Mouse (Mus musculus): ENCODE data around the gene Auts2. TPM values are rescaled to one million over a fixed set of nuclear protein-coding genes. Genes with fewer than 3 reads are reported as not detected.

The Auts2 gene
- polyA plus RNA-seq, 1 experiment from 2014 or later, result 1.8 TPM

GRCm38 (mm10) chr5:131961859-131962258, 581.3 kb downstream of the Auts2 start:
- no peak overlapping the region for H3K4me3 ChIP-seq (ENCODE audit: low read depth, low read length)
- ATAC-seq (ENCODE audit: low read depth), result no peak
- no peak overlapping the region for H3K27ac ChIP-seq (ENCODE audit: low read length)
- no peaks in the 10 kb centered on the region for H3K4me1 ChIP-seq (ENCODE audit: control insufficient read depth, low read depth, low read length)
- H3K4me2 ChIP-seq (ENCODE audit: low read depth, low read length), result no peak overlapping the region
- 14% methylated on average over 2 of the region's 2 CpGs for WGBS (ENCODE audit: insufficient replicate concordance)
- no peaks in the 10 kb centered on the region for H3K36me3 ChIP-seq (ENCODE audit: control insufficient read depth, insufficient read depth)
- no peaks in the 10 kb centered on the region for H3K9me3 ChIP-seq (replicated peaks; ENCODE audit: control insufficient read depth, low read length)
- no peaks in the 10 kb centered on the region for H3K27me3 ChIP-seq (ENCODE audit: control insufficient read depth, insufficient read depth, low read depth, low read length)
- H3K9ac ChIP-seq (ENCODE audit: low read depth, low read length), result no peak overlapping the region

DNA sequence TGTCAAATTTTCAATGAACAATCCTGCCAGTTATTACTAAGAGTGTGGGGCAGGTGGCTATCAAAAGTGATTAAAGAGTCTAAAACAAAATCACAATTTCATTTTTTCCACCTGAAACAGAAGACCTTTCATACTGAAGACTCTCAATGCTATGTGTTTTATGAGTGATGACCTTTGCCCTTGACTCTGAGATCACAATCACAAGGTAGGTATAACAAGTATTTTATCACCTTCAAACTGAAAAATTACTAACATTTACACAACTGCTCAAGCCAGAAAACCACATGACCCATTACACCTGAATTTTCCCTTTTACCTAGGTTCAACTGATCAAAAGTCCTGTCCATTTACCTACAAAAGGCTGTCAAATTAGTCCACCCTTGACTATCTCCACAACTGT, 582.7 kb downstream of the Auts2 start:
- Histone ChIP-seq H3K9ac (ENCODE audit: low read depth, low read length) (no peak overlapping the region), H3K4me1 (ENCODE audit: control insufficient read depth, low read depth, low read length) (no peaks in the 10 kb centered on the region), H3K36me3 (ENCODE audit: control insufficient read depth, insufficient read depth) (no peaks in the 10 kb centered on the region), H3K4me3 (ENCODE audit: low read depth, low read length) (no peak overlapping the region), H3K27me3 (ENCODE audit: control insufficient read depth, insufficient read depth, low read depth, low read length) (no peaks in the 10 kb centered on the region), H3K9me3 (replicated peaks; ENCODE audit: control insufficient read depth, low read length) (no peaks in the 10 kb centered on the region), H3K4me2 (ENCODE audit: low read depth, low read length) (no peak overlapping the region), H3K27ac (ENCODE audit: low read length) (no peak overlapping the region)
- no peak for ATAC-seq (ENCODE audit: low read depth)

GRCm38 (mm10) chr5:131956998-131957397, 586.1 kb downstream of the Auts2 start:
- Histone ChIP-seq H3K9ac (ENCODE audit: low read depth, low read length) (no peak overlapping the region), H3K27me3 (ENCODE audit: control insufficient read depth, insufficient read depth, low read depth, low read length) (no peaks in the 10 kb centered on the region), H3K4me2 (ENCODE audit: low read depth, low read length) (no peak overlapping the region), H3K36me3 (ENCODE audit: control insufficient read depth, insufficient read depth) (no peaks in the 10 kb centered on the region), H3K4me3 (ENCODE audit: low read depth, low read length) (no peak overlapping the region), H3K4me1 (ENCODE audit: control insufficient read depth, low read depth, low read length) (no peaks in the 10 kb centered on the region), H3K9me3 (replicated peaks; ENCODE audit: control insufficient read depth, low read length) (no peaks in the 10 kb centered on the region), H3K27ac (ENCODE audit: low read length) (no peak overlapping the region)
- ATAC-seq (ENCODE audit: low read depth), result no peak
- 34% methylated on average over 3 of the region's 3 CpGs for WGBS (ENCODE audit: insufficient replicate concordance)

DNA sequence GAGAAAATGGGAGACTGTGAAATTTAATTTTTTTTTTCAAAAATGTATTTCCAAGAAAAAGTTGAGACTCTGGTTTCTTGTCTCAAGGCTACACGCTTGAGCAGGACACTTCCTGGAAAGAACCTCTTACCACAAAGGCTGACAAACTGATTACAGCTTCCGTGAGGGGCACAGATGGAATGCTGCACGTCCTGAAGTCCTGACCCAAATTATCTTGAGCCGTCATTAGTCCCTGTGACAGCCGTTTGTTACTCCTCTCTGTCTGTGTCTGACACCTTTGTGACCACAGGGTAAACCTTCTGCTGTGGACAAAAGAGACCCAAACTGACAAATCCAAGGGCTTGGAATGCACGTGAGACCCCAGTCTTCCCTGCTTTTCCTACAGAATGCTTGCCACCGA, 587.1 kb downstream of the Auts2 start:
- no peaks in the 10 kb centered on the region for H3K36me3 ChIP-seq (ENCODE audit: control insufficient read depth, insufficient read depth)
- ATAC-seq (ENCODE audit: low read depth), result no peak
- H3K4me1 ChIP-seq (ENCODE audit: control insufficient read depth, low read depth, low read length), result no peaks in the 10 kb centered on the region
- 17% methylated on average over 7 of the region's 7 CpGs for WGBS (ENCODE audit: insufficient replicate concordance)
- no peak overlapping the region for H3K4me3 ChIP-seq (ENCODE audit: low read depth, low read length)
- H3K4me2 ChIP-seq (ENCODE audit: low read depth, low read length), result no peak overlapping the region
- no peak overlapping the region for H3K9ac ChIP-seq (ENCODE audit: low read depth, low read length)
- H3K9me3 ChIP-seq (replicated peaks; ENCODE audit: control insufficient read depth, low read length), result no peaks in the 10 kb centered on the region
- H3K27ac ChIP-seq (ENCODE audit: low read length), result no peak overlapping the region
- H3K27me3 ChIP-seq (ENCODE audit: control insufficient read depth, insufficient read depth, low read depth, low read length), result no peaks in the 10 kb centered on the region

DNA sequence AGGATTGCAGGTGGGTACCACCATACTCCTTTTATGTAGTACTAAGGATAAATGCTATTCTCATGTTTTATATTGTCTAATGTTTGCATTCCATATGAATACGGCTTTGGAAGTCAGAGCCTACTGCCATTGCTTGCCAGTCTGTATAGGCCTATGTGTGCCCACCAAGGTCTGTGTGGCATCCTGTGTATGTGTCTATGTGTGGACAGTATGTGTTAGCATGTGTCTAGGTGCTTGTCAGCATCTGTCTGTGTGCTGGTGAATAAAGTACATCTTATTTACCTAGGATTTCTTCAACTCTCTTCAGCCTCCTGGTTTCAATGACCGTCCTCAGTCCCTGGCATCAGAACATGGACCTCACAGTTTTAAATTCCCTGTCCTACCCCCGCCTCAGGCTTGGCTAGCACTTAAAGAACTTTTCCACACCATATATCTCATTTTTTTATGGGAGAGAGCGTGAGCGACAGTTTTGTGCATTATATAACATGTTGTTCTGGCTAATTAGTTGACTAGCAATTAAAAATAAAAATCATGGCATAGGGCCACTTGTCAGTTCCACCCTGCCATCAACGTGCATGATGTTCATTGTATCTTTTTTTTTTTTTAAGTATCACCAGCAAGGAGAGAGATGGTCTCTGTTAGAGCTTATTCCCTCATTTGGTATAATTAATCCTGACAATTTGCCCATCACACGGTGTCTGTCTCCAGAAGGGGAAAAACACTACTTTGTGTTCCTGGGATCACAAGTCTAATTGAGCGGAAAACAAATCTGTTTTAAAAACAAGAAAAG, 587.7 kb downstream of the Auts2 start:
- Histone ChIP-seq H3K4me2 (ENCODE audit: low read depth, low read length) (no peak overlapping the region), H3K9me3 (replicated peaks; ENCODE audit: control insufficient read depth, low read length) (no peaks in the 10 kb centered on the region), H3K27me3 (ENCODE audit: control insufficient read depth, insufficient read depth, low read depth, low read length) (no peaks in the 10 kb centered on the region), H3K36me3 (ENCODE audit: control insufficient read depth, insufficient read depth) (no peaks in the 10 kb centered on the region), H3K9ac (ENCODE audit: low read depth, low read length) (no peak overlapping the region), H3K4me1 (ENCODE audit: control insufficient read depth, low read depth, low read length) (no peaks in the 10 kb centered on the region), H3K27ac (ENCODE audit: low read length) (no peak overlapping the region), H3K4me3 (ENCODE audit: low read depth, low read length) (no peak overlapping the region)
- 60% methylated on average over 8 of the region's 8 CpGs for WGBS (ENCODE audit: insufficient replicate concordance)
- ATAC-seq (ENCODE audit: low read depth), result no peak

DNA sequence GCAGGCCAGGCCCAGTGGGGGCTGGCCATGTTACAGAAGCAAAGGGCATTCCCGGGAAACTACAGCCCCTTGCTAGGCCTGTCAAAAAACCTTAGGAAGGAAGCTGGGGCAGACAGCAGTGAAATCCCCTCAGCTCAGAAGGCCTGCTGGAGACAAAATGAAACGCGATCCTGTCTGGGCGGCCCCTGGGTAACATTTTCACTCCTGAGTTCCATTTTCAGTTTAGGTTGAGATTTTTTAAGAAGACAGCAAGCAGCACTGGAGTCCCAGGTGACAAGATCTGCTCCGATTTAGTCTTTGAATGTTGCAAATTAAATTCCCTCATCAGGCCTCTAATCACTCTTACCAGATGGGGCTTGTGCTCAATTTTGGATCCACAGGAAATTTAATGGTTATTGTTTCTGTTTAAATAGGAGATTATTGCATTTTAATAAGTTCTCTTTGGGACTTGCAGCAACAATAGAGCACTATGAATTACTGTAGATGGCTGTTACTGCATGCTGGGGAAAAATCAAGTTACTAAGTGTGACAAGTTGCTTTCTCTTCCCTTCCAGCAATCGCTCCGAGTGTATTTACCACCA, 594.5 kb downstream of the Auts2 start:
- H3K36me3 ChIP-seq (ENCODE audit: control insufficient read depth, insufficient read depth), result no peaks in the 10 kb centered on the region
- WGBS (ENCODE audit: insufficient replicate concordance), result 69% methylated on average over 7 of the region's 7 CpGs
- no peaks in the 10 kb centered on the region for H3K27me3 ChIP-seq (ENCODE audit: control insufficient read depth, insufficient read depth, low read depth, low read length)
- H3K4me2 ChIP-seq (ENCODE audit: low read depth, low read length), result no peak overlapping the region
- H3K27ac ChIP-seq (ENCODE audit: low read length), result no peak overlapping the region
- no peaks in the 10 kb centered on the region for H3K9me3 ChIP-seq (replicated peaks; ENCODE audit: control insufficient read depth, low read length)
- no peak for ATAC-seq (ENCODE audit: low read depth)
- no peak overlapping the region for H3K9ac ChIP-seq (ENCODE audit: low read depth, low read length)
- no peak overlapping the region for H3K4me3 ChIP-seq (ENCODE audit: low read depth, low read length)
- no peaks in the 10 kb centered on the region for H3K4me1 ChIP-seq (ENCODE audit: control insufficient read depth, low read depth, low read length)

GRCm38 (mm10) chr5:131946801-131947200, 596.3 kb downstream of the Auts2 start:
- H3K36me3 ChIP-seq (ENCODE audit: control insufficient read depth, insufficient read depth), result no peaks in the 10 kb centered on the region
- ATAC-seq (ENCODE audit: low read depth), result no peak
- H3K4me3 ChIP-seq (ENCODE audit: low read depth, low read length), result no peak overlapping the region
- H3K4me2 ChIP-seq (ENCODE audit: low read depth, low read length), result no peak overlapping the region
- no peaks in the 10 kb centered on the region for H3K9me3 ChIP-seq (replicated peaks; ENCODE audit: control insufficient read depth, low read length)
- no peaks in the 10 kb centered on the region for H3K27me3 ChIP-seq (ENCODE audit: control insufficient read depth, insufficient read depth, low read depth, low read length)
- no peak overlapping the region for H3K9ac ChIP-seq (ENCODE audit: low read depth, low read length)
- 58% methylated on average over 5 of the region's 5 CpGs for WGBS (ENCODE audit: insufficient replicate concordance)
- no peaks in the 10 kb centered on the region for H3K4me1 ChIP-seq (ENCODE audit: control insufficient read depth, low read depth, low read length)
- no peak overlapping the region for H3K27ac ChIP-seq (ENCODE audit: low read length)

GRCm38 (mm10) chr5:131944761-131945160, 598.4 kb downstream of the Auts2 start:
- Histone ChIP-seq H3K27ac (ENCODE audit: low read length) (no peak overlapping the region), H3K4me1 (ENCODE audit: control insufficient read depth, low read depth, low read length) (no peaks in the 10 kb centered on the region), H3K9ac (ENCODE audit: low read depth, low read length) (no peak overlapping the region), H3K9me3 (replicated peaks; ENCODE audit: control insufficient read depth, low read length) (no peaks in the 10 kb centered on the region), H3K36me3 (ENCODE audit: control insufficient read depth, insufficient read depth) (no peaks in the 10 kb centered on the region), H3K4me2 (ENCODE audit: low read depth, low read length) (no peak overlapping the region), H3K27me3 (ENCODE audit: control insufficient read depth, insufficient read depth, low read depth, low read length) (no peaks in the 10 kb centered on the region), H3K4me3 (ENCODE audit: low read depth, low read length) (no peak overlapping the region)
- 48% methylated on average over 2 of the region's 2 CpGs for WGBS (ENCODE audit: insufficient replicate concordance)
- ATAC-seq (ENCODE audit: low read depth), result no peak

DNA sequence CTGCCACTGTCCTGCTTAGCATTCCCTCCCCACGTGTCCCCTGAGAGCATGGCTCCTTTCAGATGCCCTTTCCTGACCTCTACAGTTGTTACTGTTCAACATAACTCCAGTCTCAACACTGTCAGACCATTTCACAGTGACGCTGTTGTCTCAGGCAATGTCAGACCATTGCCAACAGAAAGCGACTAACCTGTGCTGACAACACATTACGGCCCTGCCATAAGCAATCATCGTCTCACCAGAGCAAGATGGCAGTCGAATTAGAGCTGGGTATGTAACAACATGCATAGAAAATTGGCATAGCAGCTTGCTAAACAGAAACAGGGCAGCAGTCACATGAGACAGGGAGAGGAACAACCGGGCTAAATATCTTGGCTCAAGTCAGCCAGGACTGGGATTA, 614.4 kb downstream of the Auts2 start:
- no peak overlapping the region for H3K9ac ChIP-seq (ENCODE audit: low read depth, low read length)
- no peaks in the 10 kb centered on the region; the same call in 1 of the 2 replicates for H3K4me1 ChIP-seq (ENCODE audit: control insufficient read depth, low read depth, low read length)
- H3K4me2 ChIP-seq (ENCODE audit: low read depth, low read length), result no peak overlapping the region
- no peak for ATAC-seq (ENCODE audit: low read depth)
- no peaks in the 10 kb centered on the region for H3K9me3 ChIP-seq (replicated peaks; ENCODE audit: control insufficient read depth, low read length)
- no peaks in the 10 kb centered on the region for H3K36me3 ChIP-seq (ENCODE audit: control insufficient read depth, insufficient read depth)
- H3K27me3 ChIP-seq (ENCODE audit: control insufficient read depth, insufficient read depth, low read depth, low read length), result no peaks in the 10 kb centered on the region
- H3K4me3 ChIP-seq (ENCODE audit: low read depth, low read length), result no peak overlapping the region
- 56% methylated on average over 7 of the region's 7 CpGs for WGBS (ENCODE audit: insufficient replicate concordance)
- no peak overlapping the region for H3K27ac ChIP-seq (ENCODE audit: low read length)
